Mouse (Mus musculus) spleen, adult 12 weeks (tissue): ENCODE measurements around the gene Tead3.

Source experiments
- DNase-seq: peaks from one replicate; pipeline ENCODE4 v3.0.0; 2022; ENCODE audit warnings: low spot score

The Tead3 gene

GRCm38 (mm10) chr17:28350466-28351352, at the start of gene Tead3:
Tead3 (minus strand) TSS chr17:28350817.
- no peak for DNase-seq

GRCm38 (mm10) chr17:28394994-28395393, 44.4 kb upstream of the Tead3 start:
- no peak for DNase-seq

GRCm38 (mm10) chr17:28394051-28394765, 43.6 kb upstream of the Tead3 start:
- DNase-seq, result no peak

GRCm38 (mm10) chr17:28391568-28392432, 41.2 kb upstream of the Tead3 start:
- no peak for DNase-seq

GRCm38 (mm10) chr17:28388534-28388933, 37.9 kb upstream of the Tead3 start:
- DNase-seq, result no peak

GRCm38 (mm10) chr17:28386150-28386905, 35.7 kb upstream of the Tead3 start:
- peak; percentile 50 for DNase-seq

GRCm38 (mm10) chr17:28384298-28384697, 33.7 kb upstream of the Tead3 start:
- DNase-seq, result no peak

- no peak for DNase-seq
Measured at GRCm38 (mm10) chr17:28380255-28380654, 29.6 kb upstream of the Tead3 start.

GRCm38 (mm10) chr17:28375592-28376061, 25.0 kb upstream of the Tead3 start:
- no peak for DNase-seq

GRCm38 (mm10) chr17:28374494-28374893, 23.9 kb upstream of the Tead3 start:
- no peak for DNase-seq

- DNase-seq, result peak; percentile 37
Measured at GRCm38 (mm10) chr17:28373821-28374220, 23.2 kb upstream of the Tead3 start.

- no peak for DNase-seq
Measured at GRCm38 (mm10) chr17:28371941-28372340, 21.3 kb upstream of the Tead3 start.

GRCm38 (mm10) chr17:28371286-28371685, 20.7 kb upstream of the Tead3 start:
- no peak for DNase-seq

- DNase-seq, result no peak
Measured at GRCm38 (mm10) chr17:28369056-28369455, 18.4 kb upstream of the Tead3 start.

GRCm38 (mm10) chr17:28368449-28368848, 17.8 kb upstream of the Tead3 start:
- DNase-seq, result peak; percentile 51

GRCm38 (mm10) chr17:28365122-28365521, 14.5 kb upstream of the Tead3 start, which contains the start of gene Tulp1:
Tulp1 (minus strand) TSS chr17:28365222.
- DNase-seq, result no peak

GRCm38 (mm10) chr17:28363507-28363906, 12.9 kb upstream of the Tead3 start:
- no peak for DNase-seq

GRCm38 (mm10) chr17:28362653-28363292, 12.2 kb upstream of the Tead3 start:
- DNase-seq, result no peak

- no peak for DNase-seq
Measured at GRCm38 (mm10) chr17:28361921-28362652, 11.5 kb upstream of the Tead3 start.
